Mouse (Mus musculus) duodenum, adult 2 months (tissue): ENCODE results near the gene Rab11fip4. TPM values are rescaled to one million over a fixed set of nuclear protein-coding genes. Genes with fewer than 3 reads are reported as not detected.

ENCODE experiments used
- polyA plus RNA-seq: library from polyadenylated mRNA; depleted of rRNA; stranded (reverse); fragments of >200 nt; gene quantifications from 2 replicates; pipeline ENCODE4 v1.2.3, GENCODE M21; 2012; ENCODE audit warnings: low replicate concordance; rRNA removed

Rab11fip4 gene
- 11.8 and 12.2 TPM in 2 replicates for polyA plus RNA-seq

GRCm38 (mm10) chr11:79590664-79591590, at the start of gene Rab11fip4:
TSS of gene Rab11fip4 (plus strand) at chr11:79591212.

Other genes with a start within 250 kb of the Rab11fip4 start
- gene Omg, start 87.1 kb upstream of the Rab11fip4 start, polyA plus RNA-seq = not detected in 2 replicates
- 3.2 and 6.0 TPM in 2 replicates for gene Evi2b, start 67.5 kb upstream of the Rab11fip4 start, polyA plus RNA-seq
- gene Evi2, start 60.6 kb upstream of the Rab11fip4 start, polyA plus RNA-seq = 0.02 and 0.08 TPM in 2 replicates
- 1.3 and 1.4 TPM in 2 replicates for gene Evi2a, start 60.6 kb upstream of the Rab11fip4 start, polyA plus RNA-seq